Mouse (Mus musculus) liver, embryonic 14.5 days (tissue): ENCODE measurements at regions not wholly inside any gene's neighbourhood (a gene's known extent, or its start where the extent isn't known, plus 50 kb on each side); places are given as distances from the start of the nearest gene placed in this dataset.

Experiments used
- CTCF ChIP-seq: IDR thresholded peaks from 2 replicates; pipeline ENCODE4 v1.5.1; 2016; ENCODE audit warnings: antibody characterized with exemption, low read depth, control low read depth
- EP300 ChIP-seq: IDR thresholded peaks from 2 replicates; pipeline ENCODE4 v1.6.1; 2016; ENCODE audit warnings: antibody characterized with exemption, low read depth

- TF ChIP-seq CTCF, result no peak
- TF ChIP-seq EP300, result no peak
Observed at GRCm38 (mm10) chr13:80954059-80954645, 71.0 kb downstream of the Arrdc3 start.
